ENCODE assay signal across 35 mouse cellular contexts in the genomic region with DNA sequence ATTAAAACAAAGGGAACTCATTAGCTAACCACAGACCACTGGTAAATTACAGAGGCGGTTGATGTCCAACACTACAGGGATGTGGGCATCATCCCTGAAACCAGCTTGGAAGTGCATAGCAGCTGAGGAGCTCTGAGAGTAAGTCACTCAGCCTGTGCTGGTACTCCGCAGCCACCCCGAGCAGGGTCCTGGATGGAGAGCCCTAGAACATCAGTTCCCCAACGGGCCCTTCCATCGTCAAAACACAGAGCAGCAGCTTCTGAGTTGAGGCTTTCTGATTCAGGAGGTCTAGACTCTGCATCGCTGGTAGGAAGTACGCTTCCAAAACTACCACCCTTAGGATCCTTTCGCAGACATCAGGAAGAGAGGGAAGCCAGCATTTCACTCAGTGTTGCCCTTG.
"Had no signal": no experiment of that assay in that cellular context is flagged by ENCODE, and none has a peak within 500 bp of the region (broad histone marks: within the 10 kb centered on the region; RNA-seq: fewer than 3 reads in every experiment).

No protein-coding gene starts in this region.

- H3K9me3 ChIP-seq: heart, embryonic 10.5 days; heart, embryonic 12.5 days; heart, embryonic 13.5 days; heart, embryonic 15.5 days; hindbrain, embryonic 10.5 days; hindbrain, embryonic 12.5 days; hindbrain, embryonic 13.5 days; hindbrain, embryonic 15.5 days; intestine, embryonic 15.5 days; kidney, embryonic 15.5 days had no signal

- H3K27ac ChIP-seq: heart, embryonic 10.5 days; heart, embryonic 13.5 days; heart, embryonic 15.5 days; hindbrain, embryonic 10.5 days; hindbrain, embryonic 12.5 days; hindbrain, embryonic 13.5 days; hindbrain, embryonic 14.5 days; hindbrain, embryonic 15.5 days; hindbrain, postnatal 0 days; intestine, embryonic 15.5 days; kidney, embryonic 15.5 days; kidney, postnatal 0 days; layer of hippocampus, adult 2 months; left cerebral cortex, adult 2 months had no signal

- H3K27me3 ChIP-seq: heart, embryonic 12.5 days; heart, embryonic 13.5 days; heart, embryonic 15.5 days; hindbrain, embryonic 12.5 days; hindbrain, embryonic 13.5 days; hindbrain, embryonic 15.5 days; intestine, embryonic 15.5 days; kidney, embryonic 15.5 days had no signal

- DNase-seq: heart, postnatal 10 days; heart, postnatal 14 days; heart, postnatal 4 days; kidney, adult 11 months; kidney, adult 18-20 months; kidney, adult 2 months; kidney, adult 8-10 months; kidney, adult 9 months; kidney, postnatal 10 days; kidney, postnatal 14 days; kidney, postnatal 25 days; kidney, postnatal 36 days; kidney, postnatal 4 days; layer of hippocampus, adult 9-11 months; layer of hippocampus, postnatal 36 days had no signal

- H3K36me3 ChIP-seq: heart, embryonic 12.5 days; heart, embryonic 13.5 days; heart, embryonic 15.5 days; hindbrain, embryonic 10.5 days; hindbrain, embryonic 12.5 days; hindbrain, embryonic 13.5 days; hindbrain, embryonic 15.5 days; intestine, embryonic 15.5 days; kidney, embryonic 15.5 days had no signal

- H3K9ac ChIP-seq: heart, embryonic 12.5 days; heart, embryonic 13.5 days; heart, embryonic 15.5 days; hindbrain, embryonic 12.5 days; hindbrain, embryonic 13.5 days; hindbrain, embryonic 14.5 days; hindbrain, embryonic 15.5 days; intestine, embryonic 15.5 days; kidney, embryonic 15.5 days had no signal

- H3K4me2 ChIP-seq: heart, embryonic 11.5 days; heart, embryonic 12.5 days; heart, embryonic 13.5 days; heart, embryonic 15.5 days; hindbrain, embryonic 12.5 days; hindbrain, embryonic 13.5 days; hindbrain, embryonic 14.5 days; hindbrain, embryonic 15.5 days; intestine, embryonic 15.5 days; kidney, embryonic 15.5 days had no signal

- ATAC-seq: hindbrain, embryonic 16.5 days; hindbrain, postnatal 0 days; inflammation-experienced regulatory T-cells, adult 6 months; intestine, embryonic 15.5 days; intestine, embryonic 16.5 days; intestine, postnatal 0 days had no signal

- H3K4me3 ChIP-seq: heart, embryonic 10.5 days; heart, embryonic 12.5 days; heart, embryonic 13.5 days; heart, embryonic 15.5 days; hindbrain, embryonic 10.5 days; hindbrain, embryonic 12.5 days; hindbrain, embryonic 13.5 days; hindbrain, embryonic 15.5 days; intestine, embryonic 15.5 days; kidney, embryonic 15.5 days; layer of hippocampus, adult 2 months; left cerebral cortex, adult 2 months had no signal
